Mouse (Mus musculus) Patski (cell line): ENCODE measurements around the gene Ccdc86. TPM values are rescaled to one million over a fixed set of nuclear protein-coding genes. Genes with fewer than 3 reads are reported as not detected.

ENCODE experiments used
- ATAC-seq: fragments of 100-300 bp; one replicate; pipeline ENCODE4 v1.8.0; 2021
- CTCF ChIA-PET: fragments of 350-600 bp; sonication (Branson Sonifier 250); formaldehyde crosslinking; loops from one replicate; lab custom pipeline; 2022; ENCODE audit warnings: inconsistent platforms; lab: Charles Lee
- POLR2A ChIA-PET: fragments of 350-600 bp; sonication (Branson Sonifier 250); formaldehyde crosslinking; loops from one replicate; lab custom pipeline; 2022; ENCODE audit warnings: antibody characterized with exemption, inconsistent platforms; lab: Charles Lee
- DNase-seq: peaks from one replicate; pipeline ENCODE4 v3.0.0-alpha.2; 2011; ENCODE audit warnings: low read depth, low spot score
- H3K27me3 ChIP-seq: fragments of 371-371 bp; one replicate; pipeline ENCODE4 v1.5.1; 2021
- CTCF ChIP-seq: fragments of 100-300 bp; IDR thresholded peaks from one replicate; pipeline ENCODE4 v1.5.1; 2021
- in situ Hi-C: fragments of 300-500 bp; cut with MboI; formaldehyde crosslinking; loops from 3 replicates; pipeline ENCODE4 v1.11.1; 2018; ENCODE audit warnings: low pct_unique_long_range_greater_than_20kb, mixed read lengths
- polyA plus RNA-seq: library from polyadenylated mRNA; unstranded; gene quantifications from one replicate; pipeline ENCODE4 v1.2.3, GENCODE M21; 2021

The Ccdc86 gene
- 21.1 TPM for polyA plus RNA-seq

- POLR2A ChIA-PET, result interaction anchor here (0.7 to 1.2 kb wide), 2 partner anchors 40 to 43 kb away, joined by 3 read pairs; no protein-coding TSS in a partner anchor
- DNase-seq, result peak; percentile 92
- CTCF ChIA-PET, result interaction anchor here (0.6 to 1.5 kb wide), 5 partner anchors 10 to 52 kb away, joined by 3 to 5 read pairs (median 3); partner anchors contain the start of gene Ptgdr2
- in situ Hi-C loops, result no loop called here
- no peak for TF ChIP-seq CTCF
- peak; percentile 72 for ATAC-seq
- H3K27me3 ChIP-seq, result no peaks in the 10 kb centered on the region
Observed at GRCm38 (mm10) chr19:10949112-10949511, at the start of gene Ccdc86. Gene Ccdc86, minus strand, starts transcription at chr19:10949266.

GRCm38 (mm10) chr19:10993150-10993549 is 44.1 kb upstream of the Ccdc86 start, which contains the start of gene Ms4a15:
Gene Ms4a15, minus strand, starts transcription at chr19:10993250.
- H3K27me3 ChIP-seq, result peaks cover 26% of the 10 kb centered on the region
- ATAC-seq (no peak), DNase-seq (no peak)
- TF ChIP-seq CTCF, result no peak
- CTCF ChIA-PET, result interaction anchor here (1.2 kb wide), 1 partner anchor 10 kb away, joined by 4 read pairs; no protein-coding TSS in a partner anchor
- POLR2A ChIA-PET, result no interaction called here
- in situ Hi-C loops, result no loop called here

GRCm38 (mm10) chr19:10991911-10992310 is 42.8 kb upstream of the Ccdc86 start:
- ChIA-PET POLR2A (no interaction called here), CTCF (interaction anchor here (1.4 to 1.7 kb wide), 2 partner anchors 9 to 13 kb away, joined by 3 to 7 read pairs; no protein-coding TSS in a partner anchor)
- ATAC-seq (no peak), DNase-seq (no peak)
- in situ Hi-C loops, result no loop called here
- H3K27me3 ChIP-seq, result peaks cover 14% of the 10 kb centered on the region
- no peak for TF ChIP-seq CTCF

DNA sequence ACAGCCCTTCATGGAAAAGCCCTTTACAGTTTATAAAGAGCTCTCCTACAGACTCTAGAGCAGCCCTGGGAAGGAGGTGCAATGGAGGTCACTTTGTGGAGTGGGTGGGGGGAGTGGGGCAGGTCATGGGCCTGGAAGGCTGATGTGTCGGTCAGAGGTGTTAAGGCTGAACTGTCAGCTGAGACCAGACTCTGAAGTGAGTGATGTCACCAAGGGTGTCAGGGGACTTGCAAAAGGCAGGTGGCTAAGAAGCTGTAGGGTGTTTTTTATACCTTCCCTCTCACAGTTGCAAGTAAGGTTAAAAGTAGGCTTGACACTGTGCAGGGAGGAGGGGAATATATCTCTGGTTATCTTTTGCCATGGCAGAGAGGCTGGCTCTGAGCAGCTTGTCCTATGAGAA is 41.7 kb upstream of the Ccdc86 start:
- DNase-seq (no peak), ATAC-seq (no peak)
- H3K27me3 ChIP-seq, result peaks cover 13% of the 10 kb centered on the region
- TF ChIP-seq CTCF, result no peak
- in situ Hi-C loops, result no loop called here
- CTCF ChIA-PET, result interaction anchor here (1.7 kb wide), 1 partner anchor 11 kb away, joined by 7 read pairs; no protein-coding TSS in a partner anchor
- POLR2A ChIA-PET, result no interaction called here

- no peak for ATAC-seq
- ChIA-PET CTCF (interaction anchor here (2.7 kb wide), 1 partner anchor 9 kb away, joined by 10 read pairs; no protein-coding TSS in a partner anchor), POLR2A (no interaction called here)
- H3K27me3 ChIP-seq, result peaks cover 10% of the 10 kb centered on the region
- no peak for TF ChIP-seq CTCF
- in situ Hi-C loops, result no loop called here
- no peak for DNase-seq
Observed at GRCm38 (mm10) chr19:10988563-10988962, 39.5 kb upstream of the Ccdc86 start.

- H3K27me3 ChIP-seq, result peaks cover 5% of the 10 kb centered on the region
- CTCF ChIA-PET, result interaction anchor here (1.5 kb wide), 1 partner anchor 16 kb away, joined by 3 read pairs; no protein-coding TSS in a partner anchor
- ATAC-seq (peak; percentile 66), DNase-seq (peak; percentile 34)
- in situ Hi-C loops, result no loop called here
- no peak for TF ChIP-seq CTCF
- POLR2A ChIA-PET, result no interaction called here
Observed at GRCm38 (mm10) chr19:10985889-10986288, 36.8 kb upstream of the Ccdc86 start.

DNA sequence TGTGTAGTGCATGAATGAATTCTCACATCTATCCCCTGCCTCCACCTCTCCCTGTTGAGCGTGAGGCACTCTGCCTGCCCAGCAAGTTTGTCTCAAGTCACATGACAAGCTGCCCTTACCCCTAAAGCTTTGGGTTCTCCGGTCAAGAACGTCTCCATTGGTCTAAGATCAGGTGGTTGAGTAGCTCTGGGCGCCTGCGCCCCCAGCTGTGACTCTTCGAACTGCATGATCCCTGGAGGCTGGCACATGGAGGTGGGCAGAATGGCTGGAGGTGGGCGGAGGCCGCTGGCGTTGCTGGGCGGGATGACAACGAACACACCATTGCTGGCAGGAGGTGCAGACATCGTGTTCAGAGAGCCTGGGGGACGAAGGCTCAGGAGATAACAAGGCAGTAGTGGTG is 35.5 kb upstream of the Ccdc86 start:
- in situ Hi-C loops, result no loop called here
- CTCF ChIA-PET, result interaction anchor here (1.5 kb wide), 1 partner anchor 17 kb away, joined by 3 read pairs; no protein-coding TSS in a partner anchor
- POLR2A ChIA-PET, result no interaction called here
- DNase-seq (no peak), ATAC-seq (no peak)
- no peaks in the 10 kb centered on the region for H3K27me3 ChIP-seq
- TF ChIP-seq CTCF, result no peak

DNA sequence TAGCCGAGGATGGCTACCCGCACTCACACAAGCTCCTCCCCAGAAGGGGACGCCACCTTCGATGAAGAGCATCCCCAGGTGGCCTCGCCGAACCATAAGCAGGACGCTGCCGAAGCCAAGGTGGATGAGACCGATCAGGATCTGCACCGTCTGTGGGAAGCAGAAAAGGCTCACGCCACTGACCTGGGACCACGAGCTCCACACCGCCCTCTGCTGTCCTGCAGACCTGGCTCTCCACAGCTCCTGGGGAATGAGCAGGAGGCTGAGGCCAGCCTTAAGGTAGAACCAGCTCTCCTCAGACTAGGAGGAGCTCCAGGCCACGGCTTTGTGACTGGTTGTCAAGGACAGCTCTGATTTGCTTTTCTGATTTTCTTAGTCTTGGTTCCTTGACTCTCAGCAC is 34.1 kb upstream of the Ccdc86 start:
- CTCF ChIA-PET, result interaction anchor here (0.8 to 1.9 kb wide), 7 partner anchors 9 to 160 kb away, joined by 3 to 6 read pairs (median 3); partner anchors contain the start of gene Ms4a15
- ATAC-seq (no peak), DNase-seq (no peak)
- in situ Hi-C loops, result no loop called here
- POLR2A ChIA-PET, result no interaction called here
- TF ChIP-seq CTCF, result peak; percentile 54
- no peaks in the 10 kb centered on the region for H3K27me3 ChIP-seq

GRCm38 (mm10) chr19:10980210-10980609 is 31.1 kb upstream of the Ccdc86 start:
- in situ Hi-C loops, result no loop called here
- no peak for DNase-seq
- ChIA-PET POLR2A (no interaction called here), CTCF (interaction anchor here (1.1 to 2.2 kb wide), 6 partner anchors 8 to 316 kb away, joined by 3 to 15 read pairs (median 6); no protein-coding TSS in a partner anchor)
- no peak for TF ChIP-seq CTCF
- H3K27me3 ChIP-seq, result no peaks in the 10 kb centered on the region
- ATAC-seq, result no peak

- H3K27me3 ChIP-seq, result no peaks in the 10 kb centered on the region
- ChIA-PET CTCF (interaction anchor here (0.7 to 2.2 kb wide), 18 partner anchors 9 to 475 kb away, joined by 3 to 15 read pairs (median 4); no protein-coding TSS in a partner anchor), POLR2A (interaction anchor here (0.7 kb wide), 1 partner anchor 334 kb away, joined by 4 read pairs; no protein-coding TSS in a partner anchor)
- peak; percentile 74 for ATAC-seq
- DNase-seq, result no peak
- in situ Hi-C loops, result no loop called here
- peak; percentile 85 for TF ChIP-seq CTCF
Observed at GRCm38 (mm10) chr19:10979184-10980168, 30.4 kb upstream of the Ccdc86 start.
